Mouse (Mus musculus) monocyte, adult 5-6 weeks (primary cell): ENCODE results near the gene Xrcc5. TPM values are rescaled to one million over a fixed set of nuclear protein-coding genes. Genes with fewer than 3 reads are reported as not detected.

ENCODE experiments used
- ATAC-seq: fragments of 153-309, 156-312 bp; replicated peaks from 2 replicates; pipeline ENCODE4 v1.8.0; 2017; ENCODE audit warnings: mild to moderate bottlenecking; ENCODE audit not compliant: low TSS enrichment, insufficient number of reproducible peaks, severe bottlenecking, poor library complexity, low FRiP score
- total RNA-seq: library from RNA; stranded (forward); fragments of 200-1000, 200-491, 200-594 nt; gene quantifications from 3 replicates; pipeline ENCODE4 v1.2.3, GENCODE M21; 2017

The Xrcc5 gene
- total RNA-seq, 1 experiment from 2014 or later: 9.1 TPM

- ATAC-seq: no peak
These were observed 5.6 kb downstream of the Xrcc5 start for GRCm38 (mm10) chr1:72312701-72313398.

- no peak for ATAC-seq
These were observed 6.3 kb downstream of the Xrcc5 start for GRCm38 (mm10) chr1:72313399-72314039.

GRCm38 (mm10) chr1:72315447-72315846 is 8.2 kb downstream of the Xrcc5 start:
- no peak for ATAC-seq

- no peak for ATAC-seq
These were observed 9.2 kb downstream of the Xrcc5 start for GRCm38 (mm10) chr1:72316409-72316808.

GRCm38 (mm10) chr1:72316901-72317300 is 9.7 kb downstream of the Xrcc5 start:
- ATAC-seq: no peak

GRCm38 (mm10) chr1:72320759-72321158 is 13.5 kb downstream of the Xrcc5 start:
- ATAC-seq: no peak

GRCm38 (mm10) chr1:72323248-72323647 is 16.0 kb downstream of the Xrcc5 start:
- no peak for ATAC-seq

- ATAC-seq: no peak
These were observed 19.1 kb downstream of the Xrcc5 start for GRCm38 (mm10) chr1:72326162-72326821.

GRCm38 (mm10) chr1:72334807-72335206 is 27.6 kb downstream of the Xrcc5 start:
- no peak for ATAC-seq

- no peak for ATAC-seq
These were observed 29.6 kb downstream of the Xrcc5 start for GRCm38 (mm10) chr1:72336780-72337179.

- ATAC-seq: no peak
These were observed 31.1 kb downstream of the Xrcc5 start for GRCm38 (mm10) chr1:72338341-72338740.

- no peak for ATAC-seq
These were observed 40.7 kb downstream of the Xrcc5 start for GRCm38 (mm10) chr1:72347873-72348272.

- no peak for ATAC-seq
These were observed 47.6 kb downstream of the Xrcc5 start for GRCm38 (mm10) chr1:72354856-72355255.

GRCm38 (mm10) chr1:72358216-72358615 is 51.0 kb downstream of the Xrcc5 start:
- ATAC-seq: no peak

- ATAC-seq: no peak
These were observed 52.2 kb downstream of the Xrcc5 start for GRCm38 (mm10) chr1:72359462-72359861.

- ATAC-seq: no peak
These were observed 53.6 kb downstream of the Xrcc5 start for GRCm38 (mm10) chr1:72360809-72361208.

GRCm38 (mm10) chr1:72364661-72365060 is 57.4 kb downstream of the Xrcc5 start:
- ATAC-seq: no peak

- ATAC-seq: no peak
These were observed 65.3 kb downstream of the Xrcc5 start for GRCm38 (mm10) chr1:72372512-72372911.

- ATAC-seq: no peak
These were observed 65.7 kb downstream of the Xrcc5 start for GRCm38 (mm10) chr1:72372913-72373312.

- ATAC-seq: no peak
These were observed 66.4 kb downstream of the Xrcc5 start for GRCm38 (mm10) chr1:72373648-72374047.
